Mouse (Mus musculus): ENCODE data around the gene Mfap1a. TPM values are rescaled to one million over a fixed set of nuclear protein-coding genes. Genes with fewer than 3 reads are reported as not detected.
A peak's percentile ranks its signal among the peaks of the same experiment; 100 is the strongest.
"Not testable (repeated sequence)": the region's sequence is repeated elsewhere in the genome, so short reads cannot be mapped to it uniquely, and the experiment has no call there.

Gene Mfap1a
- total RNA-seq, 2 experiments from 2014 or later, result 11.7 to 12.1 TPM

DNA sequence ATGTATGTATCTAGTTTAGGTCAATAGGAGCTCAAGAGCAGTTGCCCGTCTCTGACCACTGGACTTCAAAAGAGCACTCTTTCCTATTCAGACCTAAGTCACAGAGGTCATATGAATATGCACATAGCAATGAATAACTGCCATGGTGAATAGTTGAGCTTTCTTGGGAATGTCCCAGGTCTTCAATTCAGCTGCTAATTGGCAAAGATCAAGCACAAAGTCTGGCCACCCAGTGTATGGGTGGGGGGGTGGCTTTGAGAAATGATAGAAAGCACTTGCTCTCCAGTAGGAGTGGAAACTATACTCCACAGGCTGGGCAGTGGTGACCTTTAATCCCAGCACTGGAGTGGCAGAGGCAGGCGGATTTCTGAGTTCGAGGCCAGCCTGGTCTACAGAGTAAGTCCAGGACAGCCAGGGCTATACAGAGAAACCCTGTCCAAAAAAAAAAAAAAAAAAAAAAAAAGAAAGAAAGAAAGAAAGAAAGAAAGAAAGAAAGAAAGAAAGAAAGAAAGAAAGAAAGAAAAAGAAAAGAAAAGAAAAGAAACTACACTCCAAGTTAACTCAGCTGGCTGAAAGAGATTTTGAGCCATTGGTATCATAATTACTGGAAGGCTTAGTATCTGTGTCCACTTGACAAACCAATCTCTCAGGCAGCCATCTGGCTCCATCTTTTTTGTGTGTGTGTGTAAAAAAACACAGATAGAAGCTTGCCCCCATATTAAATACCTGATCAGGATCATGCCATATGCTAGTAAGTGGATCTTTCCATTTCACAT is 28.8 kb downstream of the Mfap1a start:
- ATAC-seq (replicated peaks; ENCODE audit: low FRiP score, poor library complexity, severe bottlenecking), result no peak

DNA sequence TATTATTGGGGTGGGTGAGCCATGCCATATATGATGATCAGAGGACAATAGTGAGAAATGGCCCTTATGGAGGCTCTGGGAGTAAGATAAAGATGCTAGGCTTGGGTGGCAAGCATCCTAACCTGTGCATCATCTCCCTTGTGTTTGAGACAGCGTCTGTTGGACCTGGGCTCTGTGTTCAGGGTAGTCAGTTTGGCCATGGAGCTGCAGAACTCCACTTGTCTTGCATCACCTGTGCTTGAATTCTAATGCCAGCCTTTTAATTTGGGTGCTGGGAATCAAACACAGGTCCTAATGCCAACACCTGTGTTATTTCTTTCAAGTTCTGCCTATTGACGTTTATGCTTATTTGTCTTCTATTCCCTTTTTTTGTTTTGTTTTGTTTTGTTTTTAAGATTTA is 31.2 kb downstream of the Mfap1a start:
- ATAC-seq (replicated peaks; ENCODE audit: low FRiP score, poor library complexity, severe bottlenecking), result not testable (repeated sequence)

DNA sequence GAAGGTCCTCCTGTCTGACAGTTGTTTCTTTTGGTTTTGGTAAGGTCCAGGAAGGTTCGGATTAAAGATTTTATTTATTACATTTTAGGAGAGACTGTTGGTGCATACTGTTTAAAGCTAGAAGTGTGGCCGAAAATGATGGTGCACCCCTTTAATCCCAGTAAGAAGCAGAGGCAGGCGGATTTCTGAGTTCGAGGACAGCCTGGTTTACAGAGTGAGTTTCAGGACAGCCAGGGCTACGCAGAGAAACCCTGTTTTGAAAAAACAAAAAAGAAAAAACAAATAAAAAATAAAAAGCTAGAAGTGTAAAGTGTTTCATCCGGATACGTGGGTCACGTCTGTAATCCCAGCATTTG is 32.3 kb downstream of the Mfap1a start:
- peak; percentile 60 for ATAC-seq (replicated peaks; ENCODE audit: low FRiP score, poor library complexity, severe bottlenecking)

DNA sequence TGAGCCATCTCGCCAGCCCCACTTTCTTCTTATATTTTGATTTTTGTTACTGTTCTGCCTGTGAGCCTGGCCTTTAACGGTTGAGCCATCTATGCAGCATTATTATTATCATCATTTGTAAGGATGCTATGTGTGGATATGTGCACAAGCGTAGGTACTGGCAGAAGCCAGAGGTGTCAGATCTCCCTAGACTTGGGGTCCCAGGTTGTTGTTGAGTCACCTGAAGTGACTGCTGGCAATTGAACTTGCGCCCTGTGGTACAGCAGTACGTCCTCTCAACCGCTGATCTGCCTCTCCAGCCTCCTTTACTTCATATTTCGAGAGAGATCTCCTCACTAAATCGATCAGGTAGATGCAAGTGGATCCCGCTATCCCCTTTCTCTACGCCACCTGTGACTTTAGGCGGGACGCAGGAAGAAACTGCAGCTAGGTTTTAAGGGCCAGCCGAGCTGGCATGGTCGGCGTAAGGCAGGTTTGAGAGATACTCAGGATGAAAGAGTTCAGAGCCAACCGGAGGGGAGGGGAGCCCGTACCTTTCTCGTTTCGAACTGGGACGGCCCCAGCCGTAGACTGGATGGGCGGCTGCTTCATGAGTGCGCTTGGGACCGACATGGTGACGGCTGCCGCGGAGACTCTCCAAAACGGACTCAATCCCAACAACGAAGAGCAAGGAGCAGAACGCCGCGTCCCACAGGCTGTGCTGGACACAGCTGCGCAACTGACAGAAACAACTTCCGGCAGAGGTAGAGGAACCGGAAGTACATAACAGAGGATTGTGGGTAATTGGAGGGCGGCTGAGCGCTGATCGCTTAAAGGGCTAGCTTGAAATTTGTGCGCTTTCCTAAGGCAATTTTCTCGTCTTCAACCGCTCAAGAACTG is 32.9 kb downstream of the Mfap1a start, which contains the start of gene Mfap1b:
Mfap1b (minus strand) TSS at position 767 of the 879 bp plus-strand sequence.
- ATAC-seq (replicated peaks; ENCODE audit: low FRiP score, poor library complexity, severe bottlenecking), result peak; percentile 98

DNA sequence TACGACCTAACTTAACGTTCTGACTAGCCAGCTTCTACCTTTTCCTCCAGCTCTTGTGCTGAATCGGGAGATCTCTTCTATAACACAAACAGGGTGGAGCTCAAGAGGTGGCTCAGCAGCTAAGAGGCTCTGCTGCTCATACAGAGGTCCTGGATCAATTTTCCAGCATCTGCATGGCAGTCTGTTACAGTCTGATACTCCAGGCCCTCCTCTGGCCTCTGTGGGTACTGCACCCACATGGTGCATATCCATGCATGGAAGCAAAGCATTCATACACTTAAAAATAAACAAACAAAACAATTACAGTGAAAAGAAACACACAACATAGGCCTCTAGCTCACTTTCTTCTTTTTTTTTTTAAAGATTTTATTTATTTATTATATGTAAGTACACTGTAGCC is 33.7 kb downstream of the Mfap1a start:
- not testable (repeated sequence) for ATAC-seq (replicated peaks; ENCODE audit: low FRiP score, poor library complexity, severe bottlenecking)

DNA sequence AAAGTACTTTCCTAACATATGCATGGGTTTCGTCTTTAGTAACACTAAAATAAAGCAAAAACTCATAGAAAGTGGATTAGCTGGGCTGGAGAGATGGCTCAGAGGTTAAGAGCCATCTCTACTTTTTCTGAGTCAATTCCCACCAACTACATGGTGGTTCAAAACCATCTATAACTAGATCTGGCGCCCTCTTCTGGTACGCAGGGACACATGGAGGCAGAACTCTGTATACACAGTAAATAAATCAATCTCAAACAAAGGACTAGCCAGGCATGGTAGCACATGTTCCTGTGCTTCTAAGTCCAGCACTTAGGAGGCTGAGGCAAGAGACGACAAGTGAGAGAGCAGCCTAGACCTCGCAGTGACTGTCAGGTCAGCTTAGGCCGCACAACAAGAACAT is 37.5 kb downstream of the Mfap1a start:
- 0 out of 2 replicates have a peak, but pooled peaks have one; percentile 26 for ATAC-seq (replicated peaks; ENCODE audit: low FRiP score, poor library complexity, severe bottlenecking)

DNA sequence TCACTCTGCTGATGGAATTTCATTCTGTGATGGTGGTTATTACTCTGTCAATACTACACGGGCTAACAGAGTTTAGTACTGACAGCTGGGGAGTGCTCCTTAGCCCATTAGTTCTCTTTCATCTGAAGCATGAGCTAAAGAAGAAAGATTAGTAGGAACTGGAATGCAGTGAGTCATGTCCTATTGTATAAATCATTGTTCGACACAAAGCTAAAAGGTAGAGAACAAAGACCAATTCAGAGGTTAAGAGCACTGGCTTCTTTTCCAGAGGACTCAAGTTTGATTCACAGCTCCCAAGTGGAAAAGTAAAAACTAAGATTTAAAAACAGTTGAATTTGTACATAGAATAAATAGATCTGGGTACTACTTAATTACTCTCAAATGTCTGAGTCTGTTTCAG is 46.4 kb downstream of the Mfap1a start:
- ATAC-seq (replicated peaks; ENCODE audit: low FRiP score, poor library complexity, severe bottlenecking), result no peak

DNA sequence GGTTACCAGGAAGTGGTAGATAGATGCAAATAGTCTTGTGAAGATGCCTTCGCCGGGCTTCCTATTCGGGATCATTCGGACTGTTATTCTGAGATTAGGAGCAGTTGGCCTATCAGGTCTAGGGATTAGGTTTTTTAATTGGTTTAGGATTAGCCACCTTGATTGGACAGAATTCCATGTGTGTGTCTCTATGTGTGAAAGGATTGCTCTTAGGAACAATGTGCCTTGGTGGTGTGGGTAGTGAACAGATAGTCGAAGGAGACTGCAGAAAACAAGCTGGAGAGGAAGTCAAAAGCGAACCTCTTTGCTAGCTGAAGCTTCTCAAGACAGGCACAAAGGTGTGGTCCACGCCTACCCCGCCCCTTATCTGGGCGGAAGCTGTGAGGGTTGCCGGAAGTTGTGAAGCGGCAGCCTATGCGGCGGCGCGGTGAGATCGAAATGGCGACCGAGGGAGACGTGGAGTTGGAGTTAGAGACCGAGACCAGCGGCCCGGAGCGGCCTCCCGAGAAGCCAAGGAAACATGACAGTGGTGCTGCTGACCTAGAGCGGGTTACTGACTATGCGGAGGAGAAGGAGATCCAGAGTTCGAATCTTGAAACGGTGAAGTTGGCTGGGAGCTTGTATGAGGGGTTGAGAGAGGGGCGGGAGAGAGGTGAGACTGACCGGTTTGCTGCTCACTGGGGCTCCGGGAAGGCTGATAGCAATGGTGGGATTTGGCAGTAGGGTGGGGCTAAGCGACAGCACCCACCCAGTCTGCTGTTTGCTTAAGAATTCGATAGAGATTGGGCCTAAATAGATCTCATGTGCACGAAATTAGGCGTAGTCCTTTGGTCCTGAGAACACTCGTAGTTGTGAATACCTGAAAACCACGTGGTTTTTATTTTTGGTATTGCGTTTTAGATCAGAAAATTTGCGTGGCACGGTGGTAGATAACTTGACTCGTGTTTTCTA is 49.5 kb downstream of the Mfap1a start, which contains the start of gene Serinc4:
Serinc4 (minus strand) TSS at position 90 of the 951 bp plus-strand sequence.
- ATAC-seq (replicated peaks; ENCODE audit: low FRiP score, poor library complexity, severe bottlenecking), result peak; percentile 99

DNA sequence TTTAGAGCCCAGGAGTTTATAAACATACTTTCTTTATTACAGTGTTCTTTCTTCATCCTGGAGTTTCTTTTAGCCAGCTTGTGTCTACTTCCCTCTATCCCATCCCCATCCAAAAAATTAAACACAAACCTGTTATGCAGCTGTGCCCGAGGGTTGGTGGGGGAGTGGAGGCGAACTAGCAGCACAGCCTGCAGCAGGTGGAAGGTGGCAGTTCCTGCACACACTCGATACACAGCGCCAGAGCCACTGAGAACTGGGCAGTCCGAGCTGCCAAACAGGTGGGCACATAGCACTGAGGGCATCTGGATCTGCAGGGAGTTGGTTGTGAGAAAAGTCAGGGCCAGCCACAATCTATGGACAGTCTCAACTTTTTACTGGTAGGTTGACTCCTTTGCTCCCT is 50.9 kb downstream of the Mfap1a start:
- no peak for ATAC-seq (replicated peaks; ENCODE audit: low FRiP score, poor library complexity, severe bottlenecking)

DNA sequence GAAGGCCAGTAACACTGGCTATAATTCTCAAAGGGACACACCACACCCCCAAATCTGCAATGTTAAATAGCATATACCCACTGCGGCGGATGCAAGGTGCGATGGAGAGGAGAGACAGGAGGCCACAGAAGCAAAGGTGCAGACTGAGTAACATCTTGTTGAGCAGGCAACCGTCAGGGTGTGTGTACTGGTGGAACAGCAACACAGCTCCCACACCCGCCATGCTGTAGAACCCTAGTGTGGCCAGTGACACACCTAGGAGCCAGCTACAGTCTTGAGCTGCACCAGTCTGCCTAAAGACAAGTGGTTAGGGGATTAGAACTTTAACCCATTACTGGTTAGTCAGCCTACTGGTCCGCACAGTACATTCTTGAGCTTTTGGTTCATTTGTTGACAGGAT is 52.5 kb downstream of the Mfap1a start:
- no peak for ATAC-seq (replicated peaks; ENCODE audit: low FRiP score, poor library complexity, severe bottlenecking)

DNA sequence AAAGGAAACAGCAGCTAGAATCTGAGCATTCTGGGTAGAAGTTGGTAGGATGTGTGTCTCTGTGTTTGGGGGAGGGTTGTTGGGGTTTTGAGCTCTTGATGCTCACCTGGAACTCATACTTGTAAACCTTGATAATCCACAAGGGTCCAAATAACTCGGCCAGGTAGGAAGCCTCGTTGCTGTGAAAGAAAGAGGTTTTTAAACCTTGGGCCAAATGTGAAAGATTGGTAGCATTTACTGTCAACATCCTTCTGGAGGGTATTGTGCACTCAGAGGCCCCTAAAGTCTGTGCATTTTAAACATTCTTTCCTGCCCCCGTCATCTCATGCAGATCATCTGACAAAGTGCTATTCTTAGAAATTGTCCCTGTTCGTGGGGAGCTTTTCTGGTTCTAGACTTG is 53.5 kb downstream of the Mfap1a start, which contains the start of gene Hypk:
Hypk (plus strand) TSS at position 301 of the 400 bp plus-strand sequence.
- ATAC-seq (replicated peaks; ENCODE audit: low FRiP score, poor library complexity, severe bottlenecking), result no peak

DNA sequence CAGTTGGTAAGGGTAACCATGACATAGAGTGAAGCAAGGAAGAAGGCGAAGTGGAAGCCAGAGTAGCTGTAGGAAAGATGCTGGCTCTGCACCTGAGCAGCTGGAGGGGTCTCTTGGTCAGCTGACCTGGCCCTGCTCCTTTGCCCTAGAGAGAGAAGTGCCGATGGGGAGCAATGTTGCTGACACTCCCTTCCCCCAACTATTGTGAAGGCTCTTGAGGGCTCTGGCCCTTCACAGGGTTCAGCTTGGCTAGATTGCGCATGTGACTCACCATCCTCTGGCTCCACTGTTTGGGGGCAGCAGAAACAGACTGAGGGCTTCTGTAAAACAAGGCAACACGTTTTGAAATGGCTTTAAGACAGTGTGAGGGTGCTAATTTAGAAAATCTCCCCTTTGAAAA is 54.1 kb downstream of the Mfap1a start:
- no peak for ATAC-seq (replicated peaks; ENCODE audit: low FRiP score, poor library complexity, severe bottlenecking)

DNA sequence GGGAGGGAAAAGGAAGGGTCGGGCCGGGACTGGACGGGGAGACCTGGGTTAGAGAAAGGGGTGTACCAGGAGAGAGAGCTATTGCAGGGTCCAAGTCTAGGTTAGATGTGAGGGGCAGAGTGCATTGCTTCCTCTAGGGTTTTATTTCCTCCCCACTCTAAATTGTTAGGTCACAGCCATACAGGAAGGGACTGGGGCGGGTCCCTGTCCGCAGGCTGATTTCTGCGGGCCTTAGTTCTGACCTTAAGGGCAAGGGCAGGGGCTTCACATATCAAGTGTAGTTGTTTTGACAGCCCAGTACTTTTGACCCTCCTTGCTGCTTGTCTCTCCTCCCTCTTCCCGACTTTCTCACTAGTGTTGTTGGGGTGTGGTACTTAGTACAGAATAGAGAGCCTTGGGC is 56.4 kb downstream of the Mfap1a start:
- ATAC-seq (replicated peaks; ENCODE audit: low FRiP score, poor library complexity, severe bottlenecking), result no peak; the same call in 1 of the 2 replicates

DNA sequence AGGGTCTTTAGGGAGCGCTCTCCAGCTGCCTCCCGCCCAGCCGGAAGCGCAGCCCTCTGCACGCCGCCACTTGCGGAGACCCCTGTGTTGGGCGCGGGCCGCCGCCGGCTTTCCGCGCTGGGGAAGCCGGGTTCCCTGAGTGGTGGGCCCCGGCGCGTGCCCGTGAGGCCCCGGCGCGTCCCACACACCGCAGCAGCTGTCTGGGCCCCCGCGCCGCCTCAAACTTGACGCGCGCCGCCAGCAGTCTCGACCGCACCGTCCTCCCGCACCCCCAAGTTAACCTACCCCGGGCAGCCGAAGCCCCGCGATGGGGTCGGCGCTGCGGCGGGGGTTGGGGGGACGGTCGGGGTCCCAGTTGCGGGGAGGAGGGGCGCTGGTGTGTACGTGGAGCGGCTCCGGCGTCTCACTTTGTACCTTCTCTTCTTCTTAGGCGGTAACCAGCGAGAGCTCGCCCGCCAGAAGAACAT is 56.9 kb downstream of the Mfap1a start:
- ATAC-seq (replicated peaks; ENCODE audit: low FRiP score, poor library complexity, severe bottlenecking), result no peak

DNA sequence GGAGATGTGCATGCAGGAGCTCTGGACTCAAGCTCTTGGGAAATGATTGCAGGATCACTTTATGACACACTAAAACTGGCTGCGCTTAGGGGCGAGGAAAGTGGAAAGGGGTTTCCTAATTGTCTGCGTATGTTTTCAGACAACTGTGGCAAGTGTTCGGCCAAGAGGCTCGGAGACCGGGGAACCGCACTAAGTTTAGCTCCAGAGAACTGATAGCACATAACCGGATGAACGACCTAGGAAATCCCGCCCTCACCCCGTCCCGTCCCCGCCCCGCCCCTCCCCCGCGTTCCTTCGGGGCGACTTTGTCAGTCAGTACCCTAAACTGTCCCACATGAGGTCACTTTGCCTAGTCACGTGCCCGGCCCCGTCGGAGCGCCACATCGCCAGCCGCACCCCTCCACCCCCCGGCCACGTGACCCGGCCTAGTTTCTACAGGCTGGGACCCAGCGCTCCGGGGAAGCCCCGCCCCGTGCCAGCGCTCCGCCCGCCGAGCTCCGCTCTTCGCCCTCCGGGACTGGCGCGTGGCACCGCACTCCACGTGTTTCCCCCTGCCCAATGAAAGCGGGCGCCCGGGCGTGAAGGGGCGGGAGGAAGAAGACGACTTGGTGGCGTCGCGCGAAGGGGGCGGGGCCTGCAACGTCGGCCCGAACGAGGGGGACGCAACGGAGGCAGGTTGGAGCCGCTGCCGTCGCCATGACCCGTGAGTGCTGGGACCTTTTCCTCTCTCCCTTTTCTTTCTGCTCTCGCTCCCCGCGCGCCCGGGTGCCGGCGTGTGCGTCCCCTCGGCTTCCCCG is 57.5 kb downstream of the Mfap1a start, which contains the start of gene Serf2:
Serf2 (plus strand) TSS at position 457 of the 797 bp plus-strand sequence.
- ATAC-seq (replicated peaks; ENCODE audit: low FRiP score, poor library complexity, severe bottlenecking), result peak; percentile 95

DNA sequence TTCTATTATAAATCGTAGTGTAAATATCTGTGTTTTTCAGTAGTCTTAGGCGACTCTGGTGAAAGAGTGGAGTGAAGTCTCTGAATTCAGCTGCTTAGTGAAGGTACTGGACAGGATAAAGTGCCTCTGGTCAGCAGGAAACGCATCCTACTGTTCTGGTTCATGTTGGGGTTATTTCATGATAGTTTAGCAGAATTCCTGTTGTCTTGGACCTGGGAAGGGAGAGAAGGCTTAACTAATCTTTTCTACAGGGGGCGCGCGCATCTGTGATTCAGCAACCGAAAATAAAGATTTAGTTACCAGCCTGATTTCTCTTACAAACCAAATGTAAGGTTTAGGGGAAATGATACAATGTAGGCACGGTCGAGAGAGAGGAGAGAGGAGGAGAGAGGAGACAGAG is 58.3 kb downstream of the Mfap1a start:
- ATAC-seq (replicated peaks; ENCODE audit: low FRiP score, poor library complexity, severe bottlenecking), result no peak

DNA sequence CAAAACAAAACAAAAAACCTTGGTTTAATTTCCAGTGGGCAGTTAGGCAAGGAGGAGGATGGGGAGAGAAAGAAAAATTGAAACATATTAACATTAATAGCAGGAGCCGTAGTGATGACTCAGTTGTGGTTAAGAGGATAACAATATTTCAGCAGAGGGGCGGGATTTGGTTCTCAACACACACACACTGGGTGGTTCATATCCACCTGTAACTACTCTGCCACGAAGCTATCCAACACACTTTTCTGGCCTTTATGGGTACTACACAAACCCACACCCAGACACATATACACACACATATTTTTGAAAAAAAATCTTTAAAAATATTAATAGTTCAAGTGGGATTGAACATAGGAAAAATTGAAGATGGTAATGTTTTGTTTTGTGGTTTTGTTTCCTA is 59.5 kb downstream of the Mfap1a start:
- ATAC-seq (replicated peaks; ENCODE audit: low FRiP score, poor library complexity, severe bottlenecking), result no peak

DNA sequence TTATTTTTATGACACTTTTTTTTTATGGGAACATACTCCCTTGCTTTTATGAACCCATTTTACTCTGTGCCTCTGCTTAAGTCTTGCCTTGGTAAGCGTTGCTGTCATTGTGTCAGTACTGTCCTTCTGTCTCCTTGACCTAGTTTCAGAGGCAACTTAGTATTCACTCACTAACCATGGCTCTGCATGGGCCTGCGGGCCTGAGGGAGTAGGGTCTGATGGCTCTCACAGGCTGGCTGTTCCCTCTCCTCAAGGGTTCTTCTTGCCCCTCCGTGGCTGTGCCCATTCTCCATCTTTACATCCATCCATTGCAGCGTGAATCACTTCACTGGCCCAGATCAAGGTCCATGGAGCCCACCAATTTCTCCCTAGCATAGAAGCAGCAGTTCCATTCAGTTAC is 60.0 kb downstream of the Mfap1a start:
- no peak for ATAC-seq (replicated peaks; ENCODE audit: low FRiP score, poor library complexity, severe bottlenecking)

DNA sequence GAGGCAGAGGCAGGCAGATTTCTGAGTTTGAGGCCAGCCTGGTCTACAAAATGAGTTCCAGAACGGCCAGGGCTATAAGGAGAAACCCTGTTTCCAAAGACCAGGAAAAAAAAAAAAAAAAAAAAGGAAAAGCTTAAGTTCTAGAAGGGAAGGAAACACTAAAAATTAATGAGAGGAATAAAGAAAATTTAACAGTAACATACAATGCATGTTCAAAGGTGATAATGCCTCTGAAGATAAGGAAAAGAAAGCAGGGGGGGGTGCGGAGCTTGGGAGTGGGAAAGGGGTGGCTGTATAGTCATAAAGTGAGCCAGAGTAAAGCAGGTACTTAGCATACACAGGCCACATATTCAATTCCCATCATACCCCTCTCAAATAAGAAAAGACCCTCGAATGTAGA is 61.3 kb downstream of the Mfap1a start:
- ATAC-seq (replicated peaks; ENCODE audit: low FRiP score, poor library complexity, severe bottlenecking), result no peak

All from erythroblast, adult 5-6 weeks (primary cell).